Mouse (Mus musculus) cortical plate, adult 2 months (tissue): ENCODE measurements around the gene Chn2.

ENCODE experiments used
- CTCF ChIP-seq: fragments of 200-500 bp; IDR thresholded peaks from 2 replicates; pipeline ENCODE4 v1.5.1; 2011; ENCODE audit warnings: mild to moderate bottlenecking, control low read depth, low read length; ENCODE audit not compliant: insufficient read depth; ENCODE audit errors: extremely low read depth
- POLR2A ChIP-seq: fragments of 200-500 bp; IDR thresholded peaks from 2 replicates; pipeline ENCODE4 v1.6.1; 2011; ENCODE audit warnings: mild to moderate bottlenecking, low read length, control low read depth; ENCODE audit not compliant: insufficient read depth; ENCODE audit errors: extremely low read depth

DNA sequence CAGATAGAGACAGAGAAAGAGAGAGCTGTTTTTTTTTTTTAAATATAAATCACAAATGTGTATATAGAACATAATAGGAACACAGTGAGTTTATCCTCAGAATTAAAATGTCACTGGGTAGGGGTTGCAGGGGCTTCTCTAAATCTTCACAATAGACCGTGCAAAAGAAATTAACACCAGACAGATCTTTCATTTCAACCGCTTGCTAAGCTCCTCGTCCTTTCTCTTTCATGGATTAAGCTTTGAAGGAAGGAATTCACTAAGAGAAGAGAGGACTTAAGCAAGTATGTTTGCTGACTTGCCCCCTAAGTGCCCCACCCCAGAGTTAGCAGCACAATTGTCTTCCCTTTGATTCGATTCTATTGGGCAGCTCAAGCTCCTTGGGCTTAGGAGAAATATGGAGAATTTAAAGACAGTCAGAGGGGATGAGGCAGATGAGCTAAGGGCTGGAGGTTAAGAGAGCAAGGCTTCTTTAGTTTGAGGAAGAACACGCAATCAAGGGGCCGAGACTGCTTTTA is 166.9 kb downstream of the Chn2 start:
- TF ChIP-seq POLR2A (no peak), CTCF (no peak)
